Mouse (Mus musculus) liver, adult 2 months (tissue): ENCODE results near the gene Stk35. TPM values are rescaled to one million over a fixed set of nuclear protein-coding genes. Genes with fewer than 3 reads are reported as not detected.

Experiments
- DNase-seq: peaks from one replicate; pipeline ENCODE4 v3.0.0-alpha.2; 2011; ENCODE audit warnings: low read depth, low spot score; ENCODE audit errors: extremely low read depth
- H3K27ac ChIP-seq: fragments of 200-500 bp; replicated peaks from 2 replicates; pipeline ENCODE4 v1.5.1; 2012; ENCODE audit warnings: low read depth, mild to moderate bottlenecking, control low read depth, inconsistent platforms, low read length; ENCODE audit not compliant: insufficient read depth
- H3K27me3 ChIP-seq: fragments of 200-500 bp; 2 replicates; pipeline ENCODE4 v1.6.1; 2012; ENCODE audit warnings: mild to moderate bottlenecking, moderate library complexity, low read length, inconsistent platforms; ENCODE audit not compliant: control insufficient read depth, insufficient read depth
- H3K36me3 ChIP-seq: fragments of 200-500 bp; 2 replicates; pipeline ENCODE4 v1.6.1; 2012; ENCODE audit warnings: low read length, inconsistent platforms; ENCODE audit not compliant: control insufficient read depth, insufficient read depth
- H3K4me1 ChIP-seq: fragments of 200-500 bp; 2 replicates; pipeline ENCODE4 v1.6.1; 2011; ENCODE audit warnings: low read length; ENCODE audit not compliant: control insufficient read depth, insufficient read depth
- H3K4me3 ChIP-seq: fragments of 200-500 bp; 2 replicates; pipeline ENCODE4 v1.5.1; 2011; ENCODE audit warnings: low read depth, mild to moderate bottlenecking, control low read depth, low read length, moderate library complexity; ENCODE audit not compliant: insufficient read depth
- H3K79me2 ChIP-seq: fragments of 200-500 bp; 2 replicates; pipeline ENCODE4 v1.6.1; 2012; ENCODE audit warnings: inconsistent platforms, mild to moderate bottlenecking, low read length, moderate library complexity; ENCODE audit not compliant: control insufficient read depth, insufficient read depth
- H3K9ac ChIP-seq: fragments of 200-500 bp; 2 replicates; pipeline ENCODE4 v1.6.1; 2012; ENCODE audit warnings: low read depth, mild to moderate bottlenecking, control low read depth, inconsistent platforms, low read length
- CTCF ChIP-seq: fragments of 200-500 bp; IDR thresholded peaks from 2 replicates; pipeline ENCODE4 v1.5.1; 2011; ENCODE audit warnings: low read depth, low read length, control low read depth
- POLR2A ChIP-seq: fragments of 200-500 bp; IDR thresholded peaks from 2 replicates; pipeline ENCODE4 v1.6.1; 2011; ENCODE audit warnings: low read length, control low read depth; ENCODE audit not compliant: insufficient read depth; ENCODE audit errors: extremely low read depth
- WGBS: fragments of 180-500 bp; shearing (Covaris S2); methylation state at CpG from one replicate; pipeline ENCODE4 v1.1.7; 2018; 5-methylcytosine and 5-hydroxymethylcytosine counted together
- polyA plus RNA-seq: library from polyadenylated mRNA; depleted of rRNA; stranded (reverse); fragments of >200 nt; gene quantifications from 2 replicates; pipeline ENCODE4 v1.2.3, GENCODE M21; 2012; rRNA removed
- total RNA-seq: library from RNA; depleted of rRNA; stranded (reverse); fragments of >200 nt; gene quantifications from 2 replicates; pipeline ENCODE4 v1.2.3, GENCODE M21; 2014; rRNA removed

Stk35 gene
- total RNA-seq (8.5 and 8.7 TPM in 2 replicates), polyA plus RNA-seq (8.4 and 8.6 TPM in 2 replicates)

GRCm38 (mm10) chr2:129800271-129800903, at the start of gene Stk35:
TSS of gene Stk35 (plus strand) at chr2:129800517.
- H3K27me3 ChIP-seq, result no peaks in the 10 kb centered on the region
- peaks cover 23% of the 10 kb centered on the region for H3K79me2 ChIP-seq
- TF ChIP-seq CTCF, result 0 out of 2 replicates have a peak, but pooled peaks have one; percentile 33
- TF ChIP-seq POLR2A, result peak; percentile 68; the same call in 1 of the 2 replicates
- under 1% methylated on average over 63 of the region's 63 CpGs for WGBS
- H3K4me1 ChIP-seq, result peaks cover 9% of the 10 kb centered on the region
- peak within 1 kb of the TSS; percentile 93 for H3K9ac ChIP-seq
- H3K36me3 ChIP-seq, result peaks cover 12% of the 10 kb centered on the region
- DNase-seq, result peak; percentile 84
- H3K27ac ChIP-seq, result peak within 1 kb of the TSS; percentile 86
- H3K4me3 ChIP-seq, result peak within 1 kb of the TSS; percentile 84

GRCm38 (mm10) chr2:129782046-129782445, 18.3 kb upstream of the Stk35 start:
- 68% methylated on average over 1 of the region's 1 CpGs for WGBS
- H3K9ac ChIP-seq, result no peak overlapping the region
- H3K4me1 ChIP-seq, result no peaks in the 10 kb centered on the region
- no peak overlapping the region for H3K4me3 ChIP-seq
- no peak for DNase-seq
- no peak overlapping the region for H3K27ac ChIP-seq
- H3K79me2 ChIP-seq, result no peaks in the 10 kb centered on the region
- TF ChIP-seq POLR2A (no peak), CTCF (no peak)
- no peaks in the 10 kb centered on the region for H3K36me3 ChIP-seq
- no peaks in the 10 kb centered on the region for H3K27me3 ChIP-seq

- peaks cover 3% of the 10 kb centered on the region; the same call in 1 of the 2 replicates for H3K79me2 ChIP-seq
- H3K4me1 ChIP-seq, result peaks cover 3% of the 10 kb centered on the region; the same call in 1 of the 2 replicates
- DNase-seq, result no peak
- no peaks in the 10 kb centered on the region for H3K27me3 ChIP-seq
- 92% methylated on average over 2 of the region's 2 CpGs for WGBS
- no peak overlapping the region for H3K27ac ChIP-seq
- H3K36me3 ChIP-seq, result no peaks in the 10 kb centered on the region
- H3K9ac ChIP-seq, result no peak overlapping the region
- H3K4me3 ChIP-seq, result no peak overlapping the region
- TF ChIP-seq POLR2A (no peak), CTCF (no peak)
Measured at GRCm38 (mm10) chr2:129796501-129796900, 3.8 kb upstream of the Stk35 start.

- no peak overlapping the region for H3K27ac ChIP-seq
- H3K4me3 ChIP-seq, result no peak overlapping the region
- 76% methylated on average over 2 of the region's 3 CpGs for WGBS
- DNase-seq, result no peak
- no peaks in the 10 kb centered on the region for H3K27me3 ChIP-seq
- no peak overlapping the region for H3K9ac ChIP-seq
- peaks cover 14% of the 10 kb centered on the region; the same call in 1 of the 2 replicates for H3K79me2 ChIP-seq
- H3K36me3 ChIP-seq, result no peaks in the 10 kb centered on the region
- peaks cover 7% of the 10 kb centered on the region for H3K4me1 ChIP-seq
- no peak for TF ChIP-seq POLR2A
Measured at GRCm38 (mm10) chr2:129797709-129798108, 2.6 kb upstream of the Stk35 start.

GRCm38 (mm10) chr2:129798410-129798809, 1.9 kb upstream of the Stk35 start:
- Histone ChIP-seq H3K4me3 (no peak overlapping the region), H3K27me3 (no peaks in the 10 kb centered on the region), H3K27ac (no peak overlapping the region), H3K36me3 (no peaks in the 10 kb centered on the region; the same call in 1 of the 2 replicates), H3K4me1 (peaks cover 9% of the 10 kb centered on the region), H3K79me2 (peaks cover 16% of the 10 kb centered on the region; the same call in 1 of the 2 replicates), H3K9ac (no peak overlapping the region)
- no peak for TF ChIP-seq POLR2A
- no peak for TF ChIP-seq CTCF
- DNase-seq, result no peak

- no peak for DNase-seq
- no peaks in the 10 kb centered on the region for H3K27me3 ChIP-seq
- H3K27ac ChIP-seq, result peak overlapping the region; percentile 86
- WGBS, result under 1% methylated on average over 32 of the region's 32 CpGs
- peaks cover 12% of the 10 kb centered on the region for H3K36me3 ChIP-seq
- H3K4me1 ChIP-seq, result peaks cover 9% of the 10 kb centered on the region
- H3K4me3 ChIP-seq, result peak overlapping the region; percentile 84
- H3K79me2 ChIP-seq, result peaks cover 26% of the 10 kb centered on the region
- H3K9ac ChIP-seq, result peak overlapping the region; percentile 93
- TF ChIP-seq POLR2A (0 out of 2 replicates have a peak, but pooled peaks have one; percentile 24), CTCF (no peak)
Measured at GRCm38 (mm10) chr2:129800904-129801230, 550 bp downstream of the Stk35 start.
